Mouse (Mus musculus) mesoderm, embryonic 11.5 days (tissue): ENCODE results near the gene Gm20908.
"Not testable (repeated sequence)": the region's sequence is repeated elsewhere in the genome, so short reads cannot be mapped to it uniquely, and the experiment has no call there.

Experiments
- DNase-seq: peaks from one replicate; pipeline ENCODE4 v3.0.0-alpha.2; 2012; ENCODE audit warnings: low read depth, low spot score

Gene Gm20908

GRCm38 (mm10) chrY:64472966-64473365, at the start of gene Gm20908:
Gene Gm20908 (plus strand): TSS chrY:64473266.
- not testable (repeated sequence) for DNase-seq
